Mouse (Mus musculus): Measurements from ENCODE around the gene Gm5447. TPM values are rescaled to one million over a fixed set of nuclear protein-coding genes. Genes with fewer than 3 reads are reported as not detected.

Gm5447 gene
- polyA plus RNA-seq (2012; rRNA removed): not detected in 2 replicates

- DNase-seq: peak; percentile 79
- Histone ChIP-seq H3K4me3 (replicated peaks; ENCODE audit: extremely low read depth, low read depth, low read length) (peak within 1 kb of the TSS; percentile 69), H3K4me1 (ENCODE audit: control insufficient read depth, insufficient read depth, low read length) (peaks cover 2% of the 10 kb centered on the region)
- TF ChIP-seq POLR2A (IDR thresholded peaks at IDR 0.05; ENCODE audit: borderline replicate concordance, extremely low read depth, low read depth, low read length) (0 out of 2 replicates have a peak, but pooled peaks have one; percentile 34), CTCF (IDR thresholded peaks at IDR 0.05; ENCODE audit: insufficient read depth, low read length) (no peak)
- under 1% methylated on average over 54 of the region's 54 CpGs for WGBS
Observed at GRCm38 (mm10) chr13:30973501-30974246, at the start of gene Gm5447, which contains the start of gene Exoc2. TSS of gene Gm5447 (plus strand) at chr13:30974204. TSS of gene Exoc2 (minus strand) at chr13:30974093.

GRCm38 (mm10) chr13:30924269-30924668 is 49.7 kb upstream of the Gm5447 start:
- DNase-seq: no peak
- no peak for TF ChIP-seq CTCF (IDR thresholded peaks at IDR 0.05; ENCODE audit: insufficient read depth, low read length)
- no peak for TF ChIP-seq POLR2A (IDR thresholded peaks at IDR 0.05; ENCODE audit: borderline replicate concordance, extremely low read depth, low read depth, low read length)
- Histone ChIP-seq H3K4me3 (replicated peaks; ENCODE audit: extremely low read depth, low read depth, low read length) (no peak overlapping the region), H3K4me1 (ENCODE audit: control insufficient read depth, insufficient read depth, low read length) (no peaks in the 10 kb centered on the region)
- WGBS: 80% methylated on average over 6 of the region's 6 CpGs

GRCm38 (mm10) chr13:30929119-30929518 is 44.9 kb upstream of the Gm5447 start:
- DNase-seq: no peak
- no peak for TF ChIP-seq POLR2A (IDR thresholded peaks at IDR 0.05; ENCODE audit: borderline replicate concordance, extremely low read depth, low read depth, low read length)
- TF ChIP-seq CTCF (IDR thresholded peaks at IDR 0.05; ENCODE audit: insufficient read depth, low read length): no peak
- no peak overlapping the region for H3K4me3 ChIP-seq (replicated peaks; ENCODE audit: extremely low read depth, low read depth, low read length)
- 75% methylated on average over 2 of the region's 2 CpGs for WGBS
- H3K4me1 ChIP-seq (ENCODE audit: control insufficient read depth, insufficient read depth, low read length): no peaks in the 10 kb centered on the region; the same call in 1 of the 2 replicates

- DNase-seq: no peak
- Histone ChIP-seq H3K4me1 (ENCODE audit: control insufficient read depth, insufficient read depth, low read length) (no peaks in the 10 kb centered on the region; the same call in 1 of the 2 replicates), H3K4me3 (replicated peaks; ENCODE audit: extremely low read depth, low read depth, low read length) (no peak overlapping the region)
- WGBS: 77% methylated on average over 4 of the region's 4 CpGs
- TF ChIP-seq CTCF (IDR thresholded peaks at IDR 0.05; ENCODE audit: insufficient read depth, low read length) (no peak), POLR2A (IDR thresholded peaks at IDR 0.05; ENCODE audit: borderline replicate concordance, extremely low read depth, low read depth, low read length) (no peak)
Observed at GRCm38 (mm10) chr13:30931613-30932012, 42.4 kb upstream of the Gm5447 start.

GRCm38 (mm10) chr13:30932972-30933371 is 41.0 kb upstream of the Gm5447 start:
- no peak for TF ChIP-seq POLR2A (IDR thresholded peaks at IDR 0.05; ENCODE audit: borderline replicate concordance, extremely low read depth, low read depth, low read length)
- TF ChIP-seq CTCF (IDR thresholded peaks at IDR 0.05; ENCODE audit: insufficient read depth, low read length): no peak
- Histone ChIP-seq H3K4me3 (replicated peaks; ENCODE audit: extremely low read depth, low read depth, low read length) (no peak overlapping the region), H3K4me1 (ENCODE audit: control insufficient read depth, insufficient read depth, low read length) (no peaks in the 10 kb centered on the region; the same call in 1 of the 2 replicates)
- no peak for DNase-seq
- WGBS: 47% methylated on average over 6 of the region's 6 CpGs

GRCm38 (mm10) chr13:30945788-30946187 is 28.2 kb upstream of the Gm5447 start:
- peaks cover 10% of the 10 kb centered on the region for H3K4me1 ChIP-seq (ENCODE audit: control insufficient read depth, insufficient read depth, low read length)
- TF ChIP-seq POLR2A (IDR thresholded peaks at IDR 0.05; ENCODE audit: borderline replicate concordance, extremely low read depth, low read depth, low read length): no peak
- no peak for TF ChIP-seq CTCF (IDR thresholded peaks at IDR 0.05; ENCODE audit: insufficient read depth, low read length)
- no peak for DNase-seq
- no peak overlapping the region for H3K4me3 ChIP-seq (replicated peaks; ENCODE audit: extremely low read depth, low read depth, low read length)

- TF ChIP-seq POLR2A (IDR thresholded peaks at IDR 0.05; ENCODE audit: borderline replicate concordance, extremely low read depth, low read depth, low read length) (no peak), CTCF (IDR thresholded peaks at IDR 0.05; ENCODE audit: insufficient read depth, low read length) (no peak)
- DNase-seq: no peak
- 82% methylated on average over 15 of the region's 15 CpGs for WGBS
- peaks cover 10% of the 10 kb centered on the region for H3K4me1 ChIP-seq (ENCODE audit: control insufficient read depth, insufficient read depth, low read length)
- no peak overlapping the region for H3K4me3 ChIP-seq (replicated peaks; ENCODE audit: extremely low read depth, low read depth, low read length)
Observed at GRCm38 (mm10) chr13:30947129-30947528, 26.9 kb upstream of the Gm5447 start.

GRCm38 (mm10) chr13:30947540-30947939 is 26.5 kb upstream of the Gm5447 start, which contains the start of gene Hus1b:
TSS of gene Hus1b (minus strand) at chr13:30947759.
- H3K4me1 ChIP-seq (ENCODE audit: control insufficient read depth, insufficient read depth, low read length): peaks cover 10% of the 10 kb centered on the region
- H3K4me3 ChIP-seq (replicated peaks; ENCODE audit: extremely low read depth, low read depth, low read length): no peak within 1 kb of the TSS
- TF ChIP-seq POLR2A (IDR thresholded peaks at IDR 0.05; ENCODE audit: borderline replicate concordance, extremely low read depth, low read depth, low read length) (no peak), CTCF (IDR thresholded peaks at IDR 0.05; ENCODE audit: insufficient read depth, low read length) (no peak)
- WGBS: 86% methylated on average over 11 of the region's 11 CpGs
- no peak for DNase-seq

GRCm38 (mm10) chr13:30949181-30949580 is 24.8 kb upstream of the Gm5447 start:
- Histone ChIP-seq H3K4me3 (replicated peaks; ENCODE audit: extremely low read depth, low read depth, low read length) (no peak overlapping the region), H3K4me1 (ENCODE audit: control insufficient read depth, insufficient read depth, low read length) (peaks cover 10% of the 10 kb centered on the region)
- DNase-seq: no peak
- 84% methylated on average over 9 of the region's 9 CpGs for WGBS
- TF ChIP-seq CTCF (IDR thresholded peaks at IDR 0.05; ENCODE audit: insufficient read depth, low read length) (no peak), POLR2A (IDR thresholded peaks at IDR 0.05; ENCODE audit: borderline replicate concordance, extremely low read depth, low read depth, low read length) (no peak)

- peaks cover 6% of the 10 kb centered on the region for H3K4me1 ChIP-seq (ENCODE audit: control insufficient read depth, insufficient read depth, low read length)
- DNase-seq: no peak
- no peak for TF ChIP-seq CTCF (IDR thresholded peaks at IDR 0.05; ENCODE audit: insufficient read depth, low read length)
- no peak for TF ChIP-seq POLR2A (IDR thresholded peaks at IDR 0.05; ENCODE audit: borderline replicate concordance, extremely low read depth, low read depth, low read length)
- H3K4me3 ChIP-seq (replicated peaks; ENCODE audit: extremely low read depth, low read depth, low read length): no peak overlapping the region
- WGBS: 76% methylated on average over 2 of the region's 2 CpGs
Observed at GRCm38 (mm10) chr13:30952044-30952443, 22.0 kb upstream of the Gm5447 start.
